Mouse (Mus musculus): Measurements from ENCODE around the gene Slc7a11.

Gene Slc7a11

GRCm38 (mm10) chr3:49983429-49984268 is 459.8 kb downstream of the Slc7a11 start:
- no peak for DNase-seq (ENCODE audit: low spot score)

GRCm38 (mm10) chr3:49973994-49974393 is 469.4 kb downstream of the Slc7a11 start:
- DNase-seq (ENCODE audit: low spot score): no peak

GRCm38 (mm10) chr3:49965569-49965968 is 477.8 kb downstream of the Slc7a11 start:
- DNase-seq (ENCODE audit: low spot score): no peak

- no peak for DNase-seq (ENCODE audit: low spot score)
Observed at GRCm38 (mm10) chr3:49960581-49960980, 482.8 kb downstream of the Slc7a11 start.

- DNase-seq (ENCODE audit: low spot score): no peak
Observed at GRCm38 (mm10) chr3:49946845-49947244, 496.6 kb downstream of the Slc7a11 start.

GRCm38 (mm10) chr3:49944783-49945182 is 498.6 kb downstream of the Slc7a11 start:
- DNase-seq (ENCODE audit: low spot score): no peak

GRCm38 (mm10) chr3:49937611-49938010 is 505.8 kb downstream of the Slc7a11 start:
- DNase-seq (ENCODE audit: low spot score): no peak

GRCm38 (mm10) chr3:49929496-49929895 is 513.9 kb downstream of the Slc7a11 start:
- no peak for DNase-seq (ENCODE audit: low spot score)

- DNase-seq (ENCODE audit: low spot score): peak; percentile 57
Observed at GRCm38 (mm10) chr3:49928509-49929263, 514.7 kb downstream of the Slc7a11 start.

- peak; percentile 18 for DNase-seq (ENCODE audit: low spot score)
Observed at GRCm38 (mm10) chr3:49913929-49914328, 529.5 kb downstream of the Slc7a11 start.

- no peak for DNase-seq (ENCODE audit: low spot score)
Observed at GRCm38 (mm10) chr3:49910922-49911321, 532.5 kb downstream of the Slc7a11 start.

GRCm38 (mm10) chr3:49908426-49909341 is 534.7 kb downstream of the Slc7a11 start:
- peak; percentile 27 for DNase-seq (ENCODE audit: low spot score)

GRCm38 (mm10) chr3:49893945-49894344 is 549.5 kb downstream of the Slc7a11 start:
- DNase-seq (ENCODE audit: low spot score): no peak

- peak; percentile 9 for DNase-seq (ENCODE audit: low spot score)
Observed at GRCm38 (mm10) chr3:49887359-49887758, 556.1 kb downstream of the Slc7a11 start.

- no peak for DNase-seq (ENCODE audit: low spot score)
Observed at GRCm38 (mm10) chr3:49886220-49886945, 557.0 kb downstream of the Slc7a11 start.

GRCm38 (mm10) chr3:49880496-49880895 is 562.9 kb downstream of the Slc7a11 start:
- DNase-seq (ENCODE audit: low spot score): no peak

- no peak for DNase-seq (ENCODE audit: low spot score)
Observed at GRCm38 (mm10) chr3:49870786-49871185, 572.6 kb downstream of the Slc7a11 start.

- no peak for DNase-seq (ENCODE audit: low spot score)
Observed at GRCm38 (mm10) chr3:49867951-49868584, 575.3 kb downstream of the Slc7a11 start.

- DNase-seq (ENCODE audit: low spot score): no peak
Observed at GRCm38 (mm10) chr3:49867147-49867950, 576.1 kb downstream of the Slc7a11 start.

- DNase-seq (ENCODE audit: low spot score): no peak
Observed at GRCm38 (mm10) chr3:49866061-49866515, 577.3 kb downstream of the Slc7a11 start.

Measured in adipocyte (in vitro differentiated cells).